Mouse (Mus musculus) midbrain, embryonic 13.5 days (tissue): ENCODE data around the gene Chrm5. TPM values are rescaled to one million over a fixed set of nuclear protein-coding genes. Genes with fewer than 3 reads are reported as not detected.

Experiments used
- ATAC-seq: fragments of 200-750 bp; cut with Nextera tagmentation; 2 replicates; pipeline ENCODE4 v1.8.0; 2017; ENCODE audit warnings: mild to moderate bottlenecking, moderate TSS enrichment, moderate library complexity
- H3K27ac ChIP-seq: fragments of 300-500 bp; sonication (generic); 2 replicates; pipeline ENCODE4 v1.5.1; 2015; ENCODE audit warnings: inconsistent platforms, mild to moderate bottlenecking, moderate library complexity
- H3K27me3 ChIP-seq: fragments of 300-500 bp; sonication (generic); 2 replicates; pipeline ENCODE4 v1.6.1; 2015; ENCODE audit warnings: mild to moderate bottlenecking, inconsistent platforms
- H3K36me3 ChIP-seq: fragments of 300-500 bp; sonication (generic); 2 replicates; pipeline ENCODE4 v1.6.1; 2015; ENCODE audit warnings: mild to moderate bottlenecking, inconsistent platforms
- H3K4me1 ChIP-seq: fragments of 300-500 bp; sonication (generic); replicated peaks from 2 replicates; pipeline ENCODE4 v1.6.1; 2015; ENCODE audit warnings: inconsistent platforms
- H3K4me2 ChIP-seq: fragments of 300-500 bp; sonication (generic); replicated peaks from 2 replicates; pipeline ENCODE4 v1.6.1; 2015; ENCODE audit warnings: moderate library complexity, mild to moderate bottlenecking, inconsistent platforms
- H3K4me3 ChIP-seq: fragments of 300-500 bp; sonication (generic); replicated peaks from 2 replicates; pipeline ENCODE4 v1.5.1; 2015; ENCODE audit warnings: mild to moderate bottlenecking, inconsistent platforms
- H3K9ac ChIP-seq: fragments of 300-500 bp; sonication (generic); replicated peaks from 2 replicates; pipeline ENCODE4 v1.6.1; 2015; ENCODE audit warnings: mild to moderate bottlenecking, inconsistent platforms
- H3K9me3 ChIP-seq: fragments of 300-500 bp; sonication (generic); 2 replicates; pipeline ENCODE4 v1.6.1; 2016; ENCODE audit warnings: mild to moderate bottlenecking, inconsistent platforms
- WGBS: fragments of 180-500 bp; shearing (Covaris S2); methylation state at CpG from one replicate; pipeline ENCODE4 v1.1.7; 2015; 5-methylcytosine and 5-hydroxymethylcytosine counted together
- polyA plus RNA-seq: library from polyadenylated mRNA; unstranded; fragments of >200 nt; fragmentation: Nextera tagmentation; extraction: Ambion mirVana; gene quantifications from 2 replicates; pipeline ENCODE4 v1.2.1, GENCODE M21; 2015

Chrm5 gene
- polyA plus RNA-seq, 1 experiment from 2014 or later, result 0.26 TPM

GRCm38 (mm10) chr2:112445511-112445910 lies 35.1 kb downstream of the Chrm5 start:
- H3K9me3 ChIP-seq, result no peaks in the 10 kb centered on the region
- H3K4me2 ChIP-seq, result no peak overlapping the region
- H3K27me3 ChIP-seq, result no peaks in the 10 kb centered on the region
- no peaks in the 10 kb centered on the region for H3K4me1 ChIP-seq
- no peak for ATAC-seq
- H3K36me3 ChIP-seq, result no peaks in the 10 kb centered on the region
- H3K27ac ChIP-seq, result no peak overlapping the region
- no peak overlapping the region for H3K9ac ChIP-seq
- H3K4me3 ChIP-seq, result no peak overlapping the region

- ATAC-seq, result no peak
- no peak overlapping the region for H3K9ac ChIP-seq
- no peaks in the 10 kb centered on the region for H3K36me3 ChIP-seq
- H3K9me3 ChIP-seq, result no peaks in the 10 kb centered on the region
- no peaks in the 10 kb centered on the region for H3K4me1 ChIP-seq
- H3K27me3 ChIP-seq, result no peaks in the 10 kb centered on the region
- WGBS, result 61% methylated on average over 2 of the region's 2 CpGs
- no peak overlapping the region for H3K4me3 ChIP-seq
- H3K4me2 ChIP-seq, result no peak overlapping the region
- H3K27ac ChIP-seq, result no peak overlapping the region
These were observed 37.1 kb downstream of the Chrm5 start for GRCm38 (mm10) chr2:112443491-112443890.

GRCm38 (mm10) chr2:112437589-112437988 lies 43.0 kb downstream of the Chrm5 start:
- Histone ChIP-seq H3K4me3 (no peak overlapping the region), H3K36me3 (no peaks in the 10 kb centered on the region), H3K9ac (no peak overlapping the region), H3K4me2 (no peak overlapping the region), H3K9me3 (no peaks in the 10 kb centered on the region), H3K27ac (no peak overlapping the region), H3K27me3 (no peaks in the 10 kb centered on the region), H3K4me1 (no peaks in the 10 kb centered on the region)
- WGBS, result 88% methylated on average over 2 of the region's 2 CpGs
- no peak for ATAC-seq

- H3K9me3 ChIP-seq, result no peaks in the 10 kb centered on the region
- no peak overlapping the region for H3K9ac ChIP-seq
- no peaks in the 10 kb centered on the region for H3K36me3 ChIP-seq
- 85% methylated on average over 4 of the region's 4 CpGs for WGBS
- H3K27me3 ChIP-seq, result no peaks in the 10 kb centered on the region
- H3K4me1 ChIP-seq, result no peaks in the 10 kb centered on the region
- H3K27ac ChIP-seq, result no peak overlapping the region
- H3K4me2 ChIP-seq, result no peak overlapping the region
- ATAC-seq, result no peak
- no peak overlapping the region for H3K4me3 ChIP-seq
These were observed 44.3 kb downstream of the Chrm5 start for GRCm38 (mm10) chr2:112436292-112436691.

GRCm38 (mm10) chr2:112433359-112433758 lies 47.2 kb downstream of the Chrm5 start:
- no peak overlapping the region for H3K9ac ChIP-seq
- H3K4me3 ChIP-seq, result no peak overlapping the region
- no peaks in the 10 kb centered on the region for H3K4me1 ChIP-seq
- no peaks in the 10 kb centered on the region for H3K36me3 ChIP-seq
- 62% methylated on average over 2 of the region's 2 CpGs for WGBS
- no peak overlapping the region for H3K4me2 ChIP-seq
- no peaks in the 10 kb centered on the region for H3K9me3 ChIP-seq
- no peak overlapping the region for H3K27ac ChIP-seq
- no peaks in the 10 kb centered on the region for H3K27me3 ChIP-seq
- ATAC-seq, result no peak

GRCm38 (mm10) chr2:112432523-112432922 lies 48.0 kb downstream of the Chrm5 start:
- WGBS, result 92% methylated on average over 2 of the region's 2 CpGs
- Histone ChIP-seq H3K4me3 (no peak overlapping the region), H3K27ac (no peak overlapping the region), H3K36me3 (no peaks in the 10 kb centered on the region), H3K9me3 (no peaks in the 10 kb centered on the region), H3K9ac (no peak overlapping the region), H3K4me1 (no peaks in the 10 kb centered on the region), H3K4me2 (no peak overlapping the region), H3K27me3 (no peaks in the 10 kb centered on the region)
- no peak for ATAC-seq

GRCm38 (mm10) chr2:112430403-112430802 lies 50.2 kb downstream of the Chrm5 start:
- Histone ChIP-seq H3K27ac (no peak overlapping the region), H3K4me2 (no peak overlapping the region), H3K36me3 (no peaks in the 10 kb centered on the region), H3K9ac (no peak overlapping the region), H3K9me3 (no peaks in the 10 kb centered on the region), H3K4me1 (no peaks in the 10 kb centered on the region), H3K27me3 (no peaks in the 10 kb centered on the region), H3K4me3 (no peak overlapping the region)
- ATAC-seq, result no peak
- WGBS, result 80% methylated on average over 5 of the region's 5 CpGs

GRCm38 (mm10) chr2:112429665-112430064 lies 50.9 kb downstream of the Chrm5 start:
- Histone ChIP-seq H3K4me2 (no peak overlapping the region), H3K9me3 (no peaks in the 10 kb centered on the region), H3K9ac (no peak overlapping the region), H3K36me3 (no peaks in the 10 kb centered on the region), H3K27me3 (no peaks in the 10 kb centered on the region), H3K27ac (no peak overlapping the region), H3K4me3 (no peak overlapping the region), H3K4me1 (no peaks in the 10 kb centered on the region)
- WGBS, result 94% methylated on average over 4 of the region's 4 CpGs
- ATAC-seq, result no peak

Other genes starting within 250 kb of the Chrm5 start
- 13.7 and 13.9 TPM in 2 replicates for gene Lpcat4, start 241.3 kb downstream of the Chrm5 start, polyA plus RNA-seq
- 0.05 TPM in 1 of 2 replicates, not detected in the other for gene Nutm1, start 221.5 kb downstream of the Chrm5 start, polyA plus RNA-seq
- 152 and 160 TPM in 2 replicates for gene Nop10, start 218.8 kb downstream of the Chrm5 start, polyA plus RNA-seq
- gene Slc12a6, start 214.9 kb downstream of the Chrm5 start, polyA plus RNA-seq, result 16.4 TPM in 2 replicates
- gene Gm21985, start 214.5 kb downstream of the Chrm5 start, polyA plus RNA-seq, result not detected in 2 replicates
- 149 and 152 TPM in 2 replicates for gene Emc4, start 112.7 kb downstream of the Chrm5 start, polyA plus RNA-seq
- gene Katnbl1, start 101.6 kb downstream of the Chrm5 start, polyA plus RNA-seq, result 32.4 and 39.1 TPM in 2 replicates
- 15.7 and 16.3 TPM in 2 replicates for gene Emc7, start 25.8 kb downstream of the Chrm5 start, polyA plus RNA-seq
- gene Aven, start 12.2 kb upstream of the Chrm5 start, polyA plus RNA-seq, result 2.3 and 3.1 TPM in 2 replicates